Mouse (Mus musculus) left cerebral cortex, postnatal 36 days (tissue): ENCODE measurements around the gene Gfra1. TPM values are rescaled to one million over a fixed set of nuclear protein-coding genes. Genes with fewer than 3 reads are reported as not detected.

ENCODE experiments used
- DNase-seq, 2 experiments: peaks; one replicate each; pipeline ENCODE4 v3.0.0; 2021 to 2022; ENCODE audit warnings: low spot score in 2 of 2, mixed read lengths in 1 of 2
- intact Hi-C: fragments of 180-260 bp; cut with DNase I; formaldehyde crosslinking; loops from one replicate; pipeline ENCODE4 v1.15.1; 2025
- total RNA-seq, 2 experiments: library from RNA; stranded (reverse); gene quantifications; 2 replicates each; pipeline ENCODE4 v1.2.3; 2021

Gfra1 gene
- total RNA-seq, 2 experiments from 2014 or later: 33.5 to 36.6 TPM

- intact Hi-C loops: loop anchor here (10.0 kb wide), 1 partner anchor 346 kb away; no protein-coding TSS in a partner anchor
- no peak for DNase-seq
These were observed 5.0 kb downstream of the Gfra1 start for GRCm38 (mm10) chr19:58450716-58451115.

- intact Hi-C loops: no loop called here
- DNase-seq: no peak
These were observed 12.7 kb downstream of the Gfra1 start for GRCm38 (mm10) chr19:58442785-58443732.

GRCm38 (mm10) chr19:58441785-58442184 lies 13.9 kb downstream of the Gfra1 start:
- intact Hi-C loops: no loop called here
- DNase-seq: no peak

- no peak for DNase-seq
- intact Hi-C loops: no loop called here
These were observed 14.5 kb downstream of the Gfra1 start for GRCm38 (mm10) chr19:58441246-58441645.

- intact Hi-C loops: no loop called here
- DNase-seq: no peak
These were observed 16.9 kb downstream of the Gfra1 start for GRCm38 (mm10) chr19:58438762-58439161.

GRCm38 (mm10) chr19:58437441-58438071 lies 18.2 kb downstream of the Gfra1 start:
- intact Hi-C loops: no loop called here
- no peak for DNase-seq

GRCm38 (mm10) chr19:58436874-58437273 lies 18.8 kb downstream of the Gfra1 start:
- DNase-seq: no peak
- intact Hi-C loops: no loop called here

GRCm38 (mm10) chr19:58435877-58436276 lies 19.8 kb downstream of the Gfra1 start:
- intact Hi-C loops: no loop called here
- DNase-seq: no peak

GRCm38 (mm10) chr19:58432840-58433239 lies 22.9 kb downstream of the Gfra1 start:
- DNase-seq: no peak
- intact Hi-C loops: no loop called here

GRCm38 (mm10) chr19:58428546-58428945 lies 27.2 kb downstream of the Gfra1 start:
- DNase-seq: no peak
- intact Hi-C loops: no loop called here

- DNase-seq: no peak
- intact Hi-C loops: no loop called here
These were observed 28.4 kb downstream of the Gfra1 start for GRCm38 (mm10) chr19:58427348-58427747.

GRCm38 (mm10) chr19:58424928-58425327 lies 30.8 kb downstream of the Gfra1 start:
- no peak for DNase-seq
- intact Hi-C loops: no loop called here

- DNase-seq: no peak
- intact Hi-C loops: no loop called here
These were observed 31.5 kb downstream of the Gfra1 start for GRCm38 (mm10) chr19:58424179-58424578.

- intact Hi-C loops: no loop called here
- DNase-seq: no peak
These were observed 32.7 kb downstream of the Gfra1 start for GRCm38 (mm10) chr19:58422916-58423493.

GRCm38 (mm10) chr19:58419685-58420084 lies 36.0 kb downstream of the Gfra1 start:
- intact Hi-C loops: no loop called here
- DNase-seq: no peak

GRCm38 (mm10) chr19:58419278-58419677 lies 36.4 kb downstream of the Gfra1 start:
- intact Hi-C loops: no loop called here

GRCm38 (mm10) chr19:58415173-58415572 lies 40.5 kb downstream of the Gfra1 start:
- intact Hi-C loops: no loop called here
- no peak for DNase-seq

More at GRCm38 (mm10) chr19:58419278-58419677, 36.4 kb downstream of the Gfra1 start:
- DNase-seq: no peak

GRCm38 (mm10) chr19:58414733-58415132 lies 41.0 kb downstream of the Gfra1 start:
- no peak for DNase-seq
- intact Hi-C loops: no loop called here

- intact Hi-C loops: no loop called here
- no peak for DNase-seq
These were observed 42.4 kb downstream of the Gfra1 start for GRCm38 (mm10) chr19:58413290-58413689.

- intact Hi-C loops: no loop called here
- no peak for DNase-seq
These were observed 42.9 kb downstream of the Gfra1 start for GRCm38 (mm10) chr19:58412811-58413210.
